Mouse (Mus musculus) left cerebral cortex, postnatal 4 days (tissue): ENCODE results near the gene 2410137M14Rik. TPM values are rescaled to one million over a fixed set of nuclear protein-coding genes. Genes with fewer than 3 reads are reported as not detected.
"Not testable (repeated sequence)": the region's sequence is repeated elsewhere in the genome, so short reads cannot be mapped to it uniquely, and the experiment has no call there.

Experiments
- DNase-seq: peaks from one replicate; pipeline ENCODE4 v3.0.0-alpha.2; 2022
- intact Hi-C: fragments of 180-260 bp; cut with DNase I; formaldehyde crosslinking; loops from one replicate; pipeline ENCODE4 v1.15.1; 2025
- total RNA-seq, 2 experiments: library from RNA; stranded (reverse); gene quantifications; 2 replicates each; pipeline ENCODE4 v1.2.3; 2021

The 2410137M14Rik gene
- total RNA-seq = 1 to 10 TPM in 1 of 2 experiments, not detected in 1; 1.1 TPM

DNA sequence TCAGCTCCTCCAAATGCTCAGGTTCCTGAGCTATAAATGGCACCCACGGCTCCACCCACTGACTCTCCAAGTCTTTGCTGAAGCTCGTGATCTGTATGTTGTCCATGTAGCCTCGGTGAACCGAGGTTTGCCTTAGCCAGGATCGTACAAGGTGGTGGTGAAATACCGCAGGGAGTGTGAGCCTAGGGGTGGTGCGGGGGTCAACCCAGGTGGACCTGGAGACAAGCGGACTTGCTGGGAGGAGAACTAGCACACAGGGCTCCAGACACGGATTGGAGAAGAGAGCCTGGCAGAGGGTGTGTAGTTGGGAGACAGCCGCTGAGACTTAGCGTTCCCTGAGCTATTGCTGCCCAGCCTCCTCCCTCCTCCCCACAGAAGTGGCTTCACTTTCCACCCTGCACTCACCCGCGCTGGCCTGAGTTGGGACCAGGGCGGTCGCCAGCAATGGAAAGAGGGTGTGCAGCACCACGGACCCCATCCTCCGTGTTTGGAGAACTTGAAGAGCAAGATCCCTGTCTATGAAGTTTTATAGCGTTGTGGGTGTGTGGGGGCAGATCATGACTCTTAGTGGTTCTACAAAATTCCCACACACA, at the start of gene 2410137M14Rik:
Gene 2410137M14Rik (minus strand): TSS at position 17 of the 593 bp plus-strand sequence.
- intact Hi-C loops = no loop called here
- no peak for DNase-seq

DNA sequence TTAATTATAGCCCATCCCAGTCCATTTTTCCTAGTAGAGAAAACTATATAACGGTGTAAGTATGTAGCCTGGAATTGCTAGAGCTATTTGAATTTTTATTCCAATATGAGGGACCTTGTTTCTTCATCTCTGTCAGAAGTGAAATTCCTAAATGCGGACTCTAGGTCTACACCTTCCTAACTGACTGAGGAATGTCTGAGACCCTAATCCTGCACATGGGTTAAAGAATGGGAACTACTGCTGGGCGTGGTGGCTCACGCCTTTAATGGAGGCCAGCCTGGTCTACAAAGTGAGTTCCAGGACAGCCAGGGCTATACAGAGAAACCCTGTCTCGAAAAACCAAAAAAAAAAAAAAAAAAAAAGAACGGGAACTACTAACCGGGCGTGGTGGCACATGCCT, 48.1 kb upstream of the 2410137M14Rik start:
- intact Hi-C loops = no loop called here
- no peak for DNase-seq

DNA sequence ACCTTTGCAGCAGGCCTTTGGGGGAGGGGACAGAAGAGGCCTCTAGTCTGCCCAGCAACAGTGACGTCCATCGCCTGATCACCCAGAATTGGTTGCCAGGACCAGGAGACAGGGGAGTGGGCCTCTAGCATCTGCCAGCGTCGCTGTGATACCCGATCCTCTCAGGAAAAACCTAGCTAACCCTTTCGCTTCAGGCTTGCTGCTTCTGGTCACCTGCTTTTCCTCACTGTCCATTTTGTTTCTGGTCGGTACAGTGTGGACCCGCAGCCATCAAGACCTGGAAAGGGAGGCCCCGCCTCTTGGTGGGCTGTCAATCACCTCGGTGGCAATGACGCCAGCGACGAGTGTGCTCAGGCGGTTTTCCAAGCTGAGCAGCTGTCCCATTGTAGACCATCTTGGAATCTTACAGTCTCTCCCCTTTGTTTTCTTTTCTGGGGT, 47.7 kb upstream of the 2410137M14Rik start:
- DNase-seq = peak; percentile 95
- intact Hi-C loops = loop anchor here (1.0 kb wide), 1 partner anchor 26 kb away; no protein-coding TSS in a partner anchor

DNA sequence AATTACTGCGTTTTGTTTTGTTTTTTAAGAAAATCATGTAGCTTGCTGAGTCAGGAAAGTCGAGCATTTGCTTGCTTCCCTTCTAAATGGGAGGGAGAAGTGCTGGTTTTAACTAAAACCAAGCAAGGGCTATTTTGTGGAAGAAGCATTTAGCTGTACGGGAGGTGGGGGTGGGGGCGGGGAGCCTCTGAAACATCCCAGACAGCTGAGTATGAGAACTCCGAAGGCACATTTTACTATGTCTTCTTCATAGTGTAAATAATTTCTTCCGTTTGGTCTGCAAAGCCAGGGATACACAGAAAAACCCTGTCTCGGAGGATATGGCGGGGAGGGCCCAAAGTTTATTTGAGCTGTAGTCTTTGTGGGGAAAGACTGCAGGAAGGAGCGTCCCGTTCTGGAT, 47.2 kb upstream of the 2410137M14Rik start:
- no peak for DNase-seq
- intact Hi-C loops = loop anchor here (1.0 kb wide), 1 partner anchor 26 kb away; no protein-coding TSS in a partner anchor

DNA sequence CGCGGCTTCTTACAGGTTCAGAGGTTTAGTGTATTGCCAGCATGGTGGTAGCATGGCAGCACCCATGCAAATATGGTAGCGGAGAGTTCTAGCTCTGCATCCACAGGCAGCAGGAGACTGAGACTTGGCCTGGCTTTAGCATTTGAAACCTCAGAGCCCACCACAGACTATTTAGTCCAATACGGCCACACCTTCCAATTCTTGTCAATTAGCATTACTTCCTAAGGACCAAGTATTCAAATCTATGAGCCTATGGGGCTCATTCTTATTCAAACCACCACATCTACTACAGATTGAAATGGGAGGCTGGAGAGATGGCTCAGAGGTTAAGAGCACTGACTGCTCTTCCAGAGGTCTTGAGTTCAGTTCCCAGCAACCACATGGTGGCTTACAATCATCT, 46.4 kb upstream of the 2410137M14Rik start:
- intact Hi-C loops = no loop called here
- no peak for DNase-seq

DNA sequence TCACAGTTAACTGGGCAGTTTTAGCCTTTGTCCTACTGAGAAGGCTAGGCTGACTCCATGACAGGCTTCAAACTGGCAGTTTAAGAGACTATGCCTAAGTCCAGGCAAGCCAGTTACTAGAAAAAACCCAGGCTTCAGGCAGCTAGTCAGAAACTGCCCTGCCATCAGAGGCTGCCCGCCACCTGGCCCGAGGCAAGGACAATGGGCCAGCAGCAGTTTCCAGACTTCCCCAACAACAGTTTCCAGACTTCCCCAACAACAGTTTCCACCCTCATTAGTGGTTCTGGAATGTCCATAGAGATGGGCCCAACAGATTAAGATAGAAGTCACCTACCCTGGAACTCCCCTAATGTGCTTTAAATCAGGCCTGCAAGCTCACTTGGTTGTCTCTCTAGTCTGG, 45.4 kb upstream of the 2410137M14Rik start:
- DNase-seq = no peak
- intact Hi-C loops = no loop called here

DNA sequence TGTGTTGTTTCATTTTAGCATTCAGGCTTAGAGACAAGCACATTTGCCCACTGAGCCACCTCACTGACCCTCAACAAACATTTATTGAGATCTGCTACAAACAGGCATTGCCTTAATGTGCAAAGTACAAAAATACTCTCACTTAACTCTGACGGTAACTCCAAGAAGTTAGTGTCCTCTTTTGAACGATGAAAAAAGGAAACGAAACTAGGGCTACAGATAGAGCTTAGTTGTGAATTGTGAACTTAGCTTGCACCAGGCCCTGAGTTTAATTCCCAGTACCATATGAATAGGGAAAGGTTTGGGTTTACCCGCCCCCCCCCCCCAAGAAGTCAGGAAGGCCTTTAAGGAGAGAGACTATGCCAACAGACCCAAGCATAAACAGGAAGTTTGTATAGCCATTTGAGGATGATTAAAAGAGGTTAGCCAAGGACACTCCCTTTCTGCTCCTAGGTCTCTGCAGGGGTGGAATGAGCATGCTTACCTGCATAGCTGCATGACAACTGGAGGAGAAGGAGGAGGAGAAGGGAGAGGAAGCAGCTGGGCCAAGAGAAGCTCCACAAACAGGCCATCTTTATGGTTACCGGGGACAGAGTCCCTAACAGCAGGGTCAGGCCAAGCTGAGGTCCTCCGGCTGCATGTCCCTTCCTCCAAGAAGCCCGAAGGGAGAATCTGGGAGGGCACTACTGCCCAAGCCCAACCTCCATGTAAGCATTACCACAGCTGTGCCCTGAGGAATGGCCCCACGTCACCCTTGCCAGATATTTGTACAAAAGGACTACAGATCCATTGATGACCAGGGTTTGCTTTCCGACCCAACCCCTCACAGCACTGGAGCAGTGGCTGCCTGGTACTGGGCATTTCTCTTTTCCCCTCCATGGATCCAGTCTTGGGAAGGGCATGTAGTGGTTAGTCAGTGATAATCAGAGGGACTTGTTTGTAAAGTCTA, 41.9 kb upstream of the 2410137M14Rik start, which contains the start of gene Mog:
Gene Mog (minus strand): TSS at position 771 of the 949 bp plus-strand sequence.
- DNase-seq = no peak
- intact Hi-C loops = no loop called here

DNA sequence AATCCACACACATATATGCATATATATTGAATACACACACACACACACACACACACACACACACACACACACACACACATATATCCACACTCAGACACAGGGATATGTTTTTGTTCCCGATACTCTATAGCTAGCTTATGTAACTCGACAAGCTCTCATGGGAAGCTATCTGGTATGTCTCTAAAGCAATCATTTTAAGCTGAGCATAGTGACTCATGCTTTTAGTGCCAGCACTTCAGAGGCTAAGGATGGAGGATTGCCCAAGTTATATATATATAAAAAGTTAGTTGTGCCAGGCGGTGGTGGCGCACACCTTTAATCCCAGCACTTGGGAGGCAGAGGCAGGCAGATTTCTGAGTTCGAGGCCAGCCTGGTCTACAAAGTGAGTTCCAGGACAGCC, 38.2 kb upstream of the 2410137M14Rik start:
- DNase-seq, intact Hi-C loops: not testable (repeated sequence)

DNA sequence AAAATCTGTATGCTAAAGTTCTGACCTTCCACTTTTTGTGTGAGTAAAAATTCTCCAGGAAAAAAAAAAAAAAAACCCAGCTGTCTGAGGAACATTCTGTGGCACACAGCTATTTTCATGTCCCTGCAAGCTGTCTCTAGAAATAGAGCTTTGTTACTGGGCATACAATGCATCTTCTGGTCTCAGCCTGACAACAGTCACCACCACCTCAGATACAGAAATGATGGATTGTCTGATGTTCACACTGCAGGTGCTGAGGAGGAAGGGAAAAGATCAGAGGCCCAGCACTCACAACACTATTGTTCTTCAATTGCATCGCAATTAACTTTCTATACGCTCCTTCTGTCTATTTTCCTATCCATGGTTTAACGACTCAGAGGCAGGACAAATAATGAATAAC, 37.3 kb upstream of the 2410137M14Rik start:
- intact Hi-C loops = no loop called here
- DNase-seq = no peak

DNA sequence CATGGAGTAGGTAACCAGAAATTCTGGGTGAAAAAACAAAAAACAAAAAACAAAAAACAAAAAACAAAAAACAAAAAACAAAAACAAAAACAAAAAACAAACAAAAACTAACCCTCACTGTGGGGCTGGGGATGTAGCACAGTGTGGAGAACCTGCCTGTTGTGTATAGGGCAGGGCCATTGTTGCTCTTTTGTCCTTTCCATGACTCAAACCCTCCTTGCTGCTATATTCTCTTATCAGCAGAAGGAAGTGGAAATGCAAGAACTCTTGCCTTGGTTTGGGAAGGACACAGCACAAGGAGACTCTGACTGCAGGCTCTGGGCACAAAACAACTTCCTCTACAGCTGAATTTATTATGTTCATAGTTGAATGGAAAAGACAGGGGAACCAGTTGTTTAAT, 35.3 kb upstream of the 2410137M14Rik start:
- DNase-seq = no peak
- intact Hi-C loops = no loop called here

DNA sequence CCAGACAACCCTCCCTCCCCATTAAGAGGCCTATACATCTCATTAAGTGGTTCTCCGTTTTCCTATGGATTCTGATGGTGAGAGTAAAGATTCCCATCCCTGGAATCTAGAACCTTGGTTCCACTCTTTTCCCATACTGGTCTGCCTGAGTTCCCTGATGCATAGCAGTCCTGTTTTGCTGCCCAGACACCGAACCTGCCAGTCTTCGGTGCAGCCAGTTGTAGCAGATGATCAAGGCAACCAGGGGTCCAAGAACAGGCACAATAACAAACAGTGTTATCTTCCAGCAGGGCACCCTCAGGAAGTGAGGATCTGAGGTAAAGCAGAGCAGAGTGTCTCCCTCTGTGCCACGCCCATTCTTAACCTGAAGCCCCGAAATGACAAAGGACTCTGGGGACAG, 31.1 kb upstream of the 2410137M14Rik start:
- DNase-seq = no peak
- intact Hi-C loops = no loop called here

DNA sequence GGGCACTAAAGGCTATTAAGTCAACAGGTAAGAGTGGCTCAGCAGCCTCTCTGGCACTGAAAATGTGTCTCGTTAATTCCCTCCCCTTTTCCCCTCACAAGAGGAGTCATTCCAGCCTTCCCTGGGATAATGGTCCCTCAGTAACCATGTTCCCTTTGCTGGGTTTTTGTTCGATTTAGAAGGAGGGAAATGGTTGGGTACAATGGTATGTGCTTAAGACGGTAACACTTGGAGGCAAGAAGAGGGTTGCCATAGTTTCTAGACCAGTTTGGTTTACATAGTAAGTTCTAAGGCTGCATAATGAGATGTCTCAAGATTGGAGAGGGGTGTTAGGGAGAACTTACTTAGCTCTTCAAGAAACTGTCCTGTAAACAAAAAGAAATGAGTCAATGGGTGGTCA, 30.7 kb upstream of the 2410137M14Rik start:
- intact Hi-C loops = no loop called here

DNA sequence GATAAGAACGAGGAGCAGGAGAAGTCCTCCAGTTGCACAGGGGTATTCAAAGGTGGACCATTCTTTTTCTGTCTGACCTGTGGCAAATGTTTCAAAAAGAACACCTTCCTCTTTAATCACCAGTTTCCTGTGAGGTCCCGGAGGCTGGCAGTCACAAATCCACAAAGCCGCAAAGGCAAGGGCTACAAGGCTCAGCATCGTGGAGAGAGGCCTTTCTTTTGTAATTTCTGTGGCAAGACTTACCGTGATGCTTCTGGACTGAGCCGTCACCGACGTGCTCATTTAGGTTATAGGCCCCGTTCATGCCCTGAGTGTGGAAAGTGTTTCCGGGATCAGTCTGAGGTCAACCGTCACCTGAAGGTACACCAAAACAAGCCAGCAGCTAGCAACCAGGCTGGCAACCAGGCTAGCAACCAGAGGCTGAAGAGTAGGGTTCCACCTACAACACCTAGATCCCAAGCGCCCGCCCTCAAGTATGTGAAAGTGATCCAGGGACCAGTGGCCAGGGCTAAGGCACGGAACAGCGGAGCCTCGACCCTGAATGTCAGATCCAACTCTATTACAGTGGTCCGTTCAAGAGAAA, 28.5 kb upstream of the 2410137M14Rik start:
- intact Hi-C loops = no loop called here
- DNase-seq = no peak

More for the DNA sequence above, 30.7 kb upstream of the 2410137M14Rik start:
- no peak for DNase-seq

DNA sequence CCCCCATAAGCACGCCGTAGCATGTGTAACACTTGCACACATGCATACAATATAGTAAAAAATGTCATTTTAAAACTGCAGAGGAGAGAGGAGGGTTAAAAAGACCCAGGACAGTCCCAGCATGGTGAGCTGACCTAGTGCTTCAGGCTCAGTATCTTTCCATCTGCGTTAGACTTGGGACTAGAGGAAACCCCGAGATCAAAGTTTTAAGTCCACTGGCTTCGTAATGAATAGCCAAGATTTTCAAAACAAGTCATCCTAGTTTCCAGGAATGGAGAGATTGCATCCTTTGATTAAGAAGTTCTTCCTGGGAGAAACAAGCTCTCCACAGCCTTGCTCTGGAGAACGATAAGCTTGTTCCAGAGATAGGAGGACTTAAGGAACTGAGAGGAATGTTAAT, 27.1 kb upstream of the 2410137M14Rik start:
- intact Hi-C loops = no loop called here
- DNase-seq = no peak

DNA sequence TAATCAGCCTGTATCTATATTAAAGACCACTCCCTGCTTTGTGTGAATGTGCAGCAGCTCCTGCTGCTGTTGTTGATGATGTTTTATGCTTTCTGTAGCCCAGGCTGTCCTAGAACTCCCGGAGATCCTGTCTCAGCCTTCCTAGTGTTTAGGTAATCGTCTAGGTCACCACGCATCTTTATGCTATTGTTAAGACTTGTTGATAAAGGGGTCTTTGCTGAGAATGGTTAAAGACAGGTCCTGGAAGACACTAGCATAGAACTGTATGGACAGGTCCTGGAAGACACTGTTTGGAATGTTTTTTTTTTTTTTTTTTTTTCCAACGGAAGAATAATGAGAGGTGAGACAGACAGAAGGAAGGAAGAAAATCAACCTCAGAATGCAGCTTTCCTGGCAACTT, 22.3 kb upstream of the 2410137M14Rik start:
- DNase-seq = no peak
- intact Hi-C loops = loop anchor here (2.0 kb wide), 1 partner anchor 43 kb away; no protein-coding TSS in a partner anchor

DNA sequence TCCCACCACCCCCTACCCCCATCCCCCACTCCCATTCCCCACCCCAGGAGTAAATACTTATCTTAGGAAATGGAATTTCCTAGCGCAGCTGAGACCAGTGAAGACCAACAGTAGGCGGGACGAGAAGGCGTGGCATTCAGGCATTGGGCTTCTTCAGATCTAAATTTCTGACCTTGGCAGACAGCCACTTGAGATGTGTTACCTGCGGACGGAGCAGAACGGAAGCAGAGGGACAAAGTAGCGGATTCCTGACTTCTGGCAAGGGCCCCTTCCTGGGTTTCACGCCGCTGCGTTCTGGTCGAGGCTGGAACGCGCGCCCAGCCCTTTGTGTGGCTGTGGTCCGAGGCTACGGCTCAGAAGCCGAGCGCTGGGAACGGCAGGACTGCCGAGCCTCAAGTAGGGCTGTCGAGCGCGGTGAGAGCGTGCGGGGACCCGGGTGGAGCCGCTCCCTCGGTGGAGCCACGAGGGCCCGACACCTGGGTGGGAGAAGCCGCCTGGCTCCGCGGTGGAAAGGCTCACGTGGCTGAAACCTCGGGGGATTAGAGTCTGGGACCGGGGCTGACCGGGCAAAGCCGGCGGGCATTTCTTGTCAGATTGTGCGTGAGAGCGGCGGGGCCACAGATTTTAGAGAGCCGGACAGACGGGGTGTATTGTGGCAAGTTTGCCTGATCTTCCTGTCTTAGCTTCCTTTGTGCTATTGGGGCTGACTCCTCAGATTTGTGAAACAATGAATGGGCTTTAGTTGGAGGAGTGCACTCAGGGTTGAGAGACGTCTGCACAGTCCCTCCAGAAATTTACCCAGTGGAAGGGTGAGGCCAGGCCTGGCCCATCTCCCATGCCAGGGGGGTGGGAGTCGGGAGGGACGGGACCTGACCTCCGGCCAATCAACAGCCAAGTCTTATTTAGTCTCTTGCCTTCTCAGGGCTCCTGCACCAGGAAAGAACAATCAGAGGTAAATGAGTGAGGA, 21.6 kb upstream of the 2410137M14Rik start:
- DNase-seq = peak; percentile 71
- intact Hi-C loops = loop anchor here (1.0 to 2.0 kb wide), 2 partner anchors 26 to 44 kb away; no protein-coding TSS in a partner anchor

DNA sequence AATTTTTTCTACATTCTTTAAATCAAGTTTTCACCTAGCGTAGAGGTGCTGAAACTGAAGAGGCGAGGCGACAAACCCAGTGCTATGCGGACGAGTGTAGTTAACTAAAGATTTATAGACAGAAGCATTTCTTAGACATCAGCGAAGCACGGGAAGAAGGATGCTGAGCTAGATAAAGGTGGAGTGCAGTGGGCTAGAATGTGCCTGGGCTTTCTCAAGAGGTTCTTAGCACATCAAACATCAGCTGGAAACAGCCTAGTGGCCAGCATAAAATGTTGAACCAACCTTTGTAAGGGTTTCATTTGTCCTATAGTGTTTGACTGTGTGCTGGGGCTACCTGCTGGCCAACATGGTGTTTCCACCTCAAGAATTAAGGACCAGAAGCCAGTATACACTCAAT, 19.8 kb upstream of the 2410137M14Rik start, which contains the start of gene Zfp57:
Gene Zfp57 (plus strand): TSS at position 301 of the 400 bp plus-strand sequence.
- intact Hi-C loops = no loop called here
- no peak for DNase-seq

DNA sequence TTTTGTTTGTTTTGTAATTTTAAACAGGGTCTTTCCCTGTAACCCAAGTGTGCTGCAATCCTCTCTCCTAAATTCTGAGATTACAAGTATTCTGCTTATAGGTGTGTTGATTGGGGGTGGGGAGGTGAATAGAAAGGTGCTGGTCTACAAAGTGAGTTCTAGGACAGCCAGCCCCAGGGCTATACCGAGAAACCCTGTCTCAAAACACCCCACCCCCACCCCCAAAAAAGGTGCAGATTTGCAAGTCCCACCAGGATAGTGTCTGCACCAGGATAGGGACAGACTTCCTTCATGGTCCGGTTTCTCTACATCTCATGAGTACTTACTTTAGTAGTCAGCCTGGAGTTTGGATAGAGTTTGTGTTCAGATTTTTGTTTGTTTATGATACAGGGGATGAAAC, 17.4 kb upstream of the 2410137M14Rik start:
- intact Hi-C loops = no loop called here
- no peak for DNase-seq

DNA sequence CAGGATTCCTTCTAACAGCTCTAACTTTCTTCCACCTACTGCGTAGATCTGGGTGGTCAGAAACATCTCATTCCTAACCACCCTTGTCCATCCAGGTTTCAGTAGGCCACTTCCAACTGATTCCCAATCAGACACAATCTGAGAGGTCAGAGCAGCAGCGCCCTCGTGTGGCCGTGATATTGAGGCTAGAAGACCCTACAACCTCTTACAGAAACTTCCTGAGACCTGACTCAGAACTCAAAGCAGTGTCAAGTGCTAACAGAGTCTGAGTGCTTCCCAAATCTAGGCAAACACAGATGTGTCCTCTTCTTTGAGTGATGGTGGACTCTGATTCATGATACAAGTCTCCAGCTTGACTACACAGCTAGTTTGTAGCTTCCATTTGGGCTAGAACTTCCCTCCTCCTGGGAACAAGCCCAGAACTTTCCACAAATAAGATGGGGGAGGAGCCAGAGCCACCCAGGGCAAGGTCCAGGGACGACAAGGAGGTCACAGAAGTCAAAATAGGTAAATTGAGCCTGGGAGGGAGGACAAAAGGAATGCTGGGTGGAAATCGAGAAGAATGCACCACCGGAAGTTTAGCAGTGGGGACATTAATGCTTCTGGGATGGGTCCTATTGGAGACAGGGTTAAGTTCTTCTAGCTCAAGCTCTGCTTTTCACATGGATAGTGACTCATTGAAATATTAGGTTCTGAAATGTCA, 16.1 kb upstream of the 2410137M14Rik start:
- peak; percentile 89 for DNase-seq
- intact Hi-C loops = no loop called here
